Mouse (Mus musculus): ENCODE results near the gene Mpp4. TPM values are rescaled to one million over a fixed set of nuclear protein-coding genes. Genes with fewer than 3 reads are reported as not detected.

The Mpp4 gene
- polyA plus RNA-seq, 1 experiment from 2014 or later: 0.61 TPM

DNA sequence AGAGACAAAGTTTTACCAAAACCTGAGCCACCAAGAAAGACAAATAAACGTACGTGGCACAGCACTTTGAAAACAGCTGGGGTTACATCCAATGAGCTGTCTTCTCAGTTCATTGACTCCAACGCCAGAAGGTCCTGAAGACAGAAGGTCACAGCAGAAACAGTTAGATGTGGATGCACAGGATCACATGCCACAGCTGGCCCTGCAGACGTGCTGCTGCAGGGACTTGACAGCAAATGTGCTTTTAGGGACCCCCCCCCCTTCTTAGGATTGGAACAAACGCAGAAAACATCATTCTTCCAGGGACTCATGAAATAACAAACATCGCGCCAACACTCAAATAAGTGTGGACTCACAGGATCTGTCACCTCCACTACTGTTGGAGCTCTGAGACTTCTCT is 34.3 kb downstream of the Mpp4 start:
- Histone ChIP-seq H3K36me3 (ENCODE audit: control insufficient read depth, insufficient read depth, low read length) (no peaks in the 10 kb centered on the region), H3K27me3 (replicated peaks; ENCODE audit: control insufficient read depth, insufficient read depth, low read length) (no peaks in the 10 kb centered on the region), H3K27ac (ENCODE audit: low read depth, low read length) (no peak overlapping the region), H3K4me1 (ENCODE audit: control insufficient read depth, insufficient read depth, low read depth, low read length) (no peaks in the 10 kb centered on the region), H3K9me3 (ENCODE audit: control insufficient read depth, low read length) (no peaks in the 10 kb centered on the region), H3K9ac (ENCODE audit: low read depth, low read length) (no peak overlapping the region), H3K4me3 (ENCODE audit: low read length) (no peak overlapping the region), H3K4me2 (ENCODE audit: low read length) (no peak overlapping the region)
- ATAC-seq: no peak
- whole genome bisulfite sequencing: 72% methylated on average over 7 of the region's 7 CpGs

DNA sequence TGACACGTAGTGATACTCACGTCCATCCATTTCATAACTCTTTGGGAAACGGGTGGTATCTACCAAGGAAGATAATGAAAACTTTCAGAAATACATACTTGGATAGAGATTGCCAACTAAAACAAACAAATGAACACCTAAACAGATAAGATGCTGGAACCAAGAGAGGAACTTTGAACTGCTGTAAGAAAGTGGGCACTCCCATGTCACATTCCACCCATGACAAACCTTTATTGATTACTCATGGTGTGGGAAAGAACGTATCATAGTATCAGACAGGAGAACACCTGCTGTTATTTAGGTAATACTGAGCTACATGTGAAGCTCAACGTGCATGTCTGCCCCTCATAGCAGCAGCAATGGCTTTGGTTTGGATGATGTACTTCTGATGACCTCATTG is 37.6 kb downstream of the Mpp4 start:
- H3K36me3 ChIP-seq (ENCODE audit: control insufficient read depth, insufficient read depth, low read length): no peaks in the 10 kb centered on the region
- ATAC-seq: no peak
- no peak overlapping the region for H3K27ac ChIP-seq (ENCODE audit: low read depth, low read length)
- no peaks in the 10 kb centered on the region for H3K9me3 ChIP-seq (ENCODE audit: control insufficient read depth, low read length)
- H3K4me3 ChIP-seq (ENCODE audit: low read length): no peak overlapping the region
- no peaks in the 10 kb centered on the region for H3K4me1 ChIP-seq (ENCODE audit: control insufficient read depth, insufficient read depth, low read depth, low read length)
- H3K27me3 ChIP-seq (replicated peaks; ENCODE audit: control insufficient read depth, insufficient read depth, low read length): no peaks in the 10 kb centered on the region
- WGBS: 76% methylated on average over 5 of the region's 5 CpGs
- no peak overlapping the region for H3K9ac ChIP-seq (ENCODE audit: low read depth, low read length)
- H3K4me2 ChIP-seq (ENCODE audit: low read length): no peak overlapping the region

DNA sequence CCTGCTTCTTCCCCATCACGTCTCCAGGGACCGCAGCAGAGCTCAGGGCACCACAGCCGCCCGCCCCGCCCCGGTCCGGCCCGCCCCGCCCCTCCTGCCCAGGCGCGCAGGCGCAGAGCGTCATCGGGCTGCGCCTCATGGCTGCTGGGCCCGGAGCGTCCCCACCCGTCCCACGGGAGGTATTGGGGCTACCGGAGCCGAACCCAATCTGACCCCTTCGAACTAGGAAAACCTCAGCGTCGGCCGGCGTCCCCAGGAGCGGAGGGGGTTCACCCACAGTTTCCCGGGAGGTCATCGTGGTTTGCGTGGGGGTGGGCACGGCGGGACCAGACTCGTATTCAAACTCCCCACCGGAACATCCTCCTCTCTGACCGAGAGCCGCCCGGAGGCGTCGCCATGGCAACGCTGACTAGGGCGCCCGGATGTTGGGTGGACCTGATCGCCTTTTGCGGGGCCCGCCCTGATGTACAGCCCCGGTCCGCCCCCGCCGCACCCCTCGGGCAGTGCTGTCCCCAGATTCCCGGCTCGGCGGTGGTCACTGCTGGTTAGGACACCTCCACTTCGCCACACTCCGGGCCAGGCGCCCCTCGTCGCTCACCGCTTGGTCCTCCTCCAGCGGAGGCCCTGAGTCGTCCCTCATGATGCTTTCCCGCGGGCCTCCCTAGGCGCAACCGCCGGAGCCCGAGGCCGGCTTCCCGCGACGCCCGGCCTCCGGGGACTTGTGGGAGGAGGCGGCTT is 43.3 kb downstream of the Mpp4 start, which contains the start of gene Tmem237:
Tmem237 (minus strand) TSS at position 689 of the 738 bp plus-strand sequence.
- H3K4me2 ChIP-seq (ENCODE audit: low read length): peak within 1 kb of the TSS; percentile 93
- H3K4me3 ChIP-seq (ENCODE audit: low read length): peak within 1 kb of the TSS; percentile 80
- H3K27me3 ChIP-seq (replicated peaks; ENCODE audit: control insufficient read depth, insufficient read depth, low read length): no peaks in the 10 kb centered on the region
- peak within 1 kb of the TSS; percentile 96 for H3K27ac ChIP-seq (ENCODE audit: low read depth, low read length)
- ATAC-seq: peak; percentile 99
- no peaks in the 10 kb centered on the region; the same call in none of the 2 replicates for H3K36me3 ChIP-seq (ENCODE audit: control insufficient read depth, insufficient read depth, low read length)
- H3K9ac ChIP-seq (ENCODE audit: low read depth, low read length): peak within 1 kb of the TSS; percentile 97
- peaks cover 6% of the 10 kb centered on the region for H3K4me1 ChIP-seq (ENCODE audit: control insufficient read depth, insufficient read depth, low read depth, low read length)
- H3K9me3 ChIP-seq (ENCODE audit: control insufficient read depth, low read length): no peaks in the 10 kb centered on the region
- under 1% methylated on average over 69 of the region's 74 CpGs for WGBS

DNA sequence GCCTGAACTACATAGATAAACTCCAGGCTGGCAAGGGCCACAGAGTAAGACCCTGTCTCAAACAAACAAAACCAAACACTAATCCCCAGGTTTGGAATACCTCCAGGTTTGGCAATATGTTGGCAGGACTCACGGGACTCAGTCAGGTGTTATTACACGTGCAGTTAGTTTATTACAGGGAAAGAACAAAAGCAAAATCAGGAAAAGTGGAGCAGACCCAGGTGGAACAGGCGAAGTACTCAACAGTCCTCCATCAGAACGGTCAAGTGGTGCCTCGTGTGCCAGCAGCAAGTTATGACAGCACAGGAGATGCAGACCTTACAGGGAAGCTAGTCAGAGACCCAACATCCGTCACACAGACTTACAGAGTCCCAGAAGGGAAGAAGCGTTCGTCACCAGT is 52.7 kb downstream of the Mpp4 start:
- WGBS: 88% methylated on average over 8 of the region's 8 CpGs

DNA sequence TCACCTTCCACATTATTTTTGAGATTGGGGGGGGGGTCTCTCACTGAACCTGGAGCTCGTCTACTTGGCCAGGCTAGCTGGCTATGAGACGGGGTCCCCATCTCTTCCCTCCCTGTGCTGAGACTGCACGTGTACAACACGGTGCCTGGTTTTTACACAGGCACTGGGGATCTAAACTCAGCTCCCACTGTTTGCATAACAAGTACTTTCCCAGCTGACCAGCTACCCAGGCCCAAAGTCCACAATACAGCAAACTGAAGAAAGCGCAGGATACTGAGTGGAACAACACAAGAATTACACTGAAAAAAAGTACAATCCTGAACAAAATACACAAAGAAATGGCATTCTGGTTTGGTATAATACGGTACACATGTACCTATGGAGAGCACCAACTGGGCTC is 61.1 kb downstream of the Mpp4 start:
- Histone ChIP-seq H3K4me2 (ENCODE audit: low read length) (no peak overlapping the region), H3K27me3 (replicated peaks; ENCODE audit: control insufficient read depth, insufficient read depth, low read length) (no peaks in the 10 kb centered on the region), H3K4me1 (ENCODE audit: control insufficient read depth, insufficient read depth, low read depth, low read length) (no peaks in the 10 kb centered on the region), H3K36me3 (ENCODE audit: control insufficient read depth, insufficient read depth, low read length) (peaks cover 13% of the 10 kb centered on the region), H3K27ac (ENCODE audit: low read depth, low read length) (no peak overlapping the region), H3K9ac (ENCODE audit: low read depth, low read length) (no peak overlapping the region), H3K4me3 (ENCODE audit: low read length) (no peak overlapping the region), H3K9me3 (ENCODE audit: control insufficient read depth, low read length) (no peaks in the 10 kb centered on the region)
- 94% methylated on average over 6 of the region's 6 CpGs for WGBS
- ATAC-seq: no peak

More for the DNA sequence above, 52.7 kb downstream of the Mpp4 start:
- no peak overlapping the region for H3K9ac ChIP-seq (ENCODE audit: low read depth, low read length)
- ATAC-seq: no peak
- H3K4me2 ChIP-seq (ENCODE audit: low read length): no peak overlapping the region
- H3K27ac ChIP-seq (ENCODE audit: low read depth, low read length): no peak overlapping the region
- peaks cover 37% of the 10 kb centered on the region for H3K36me3 ChIP-seq (ENCODE audit: control insufficient read depth, insufficient read depth, low read length)
- no peaks in the 10 kb centered on the region for H3K27me3 ChIP-seq (replicated peaks; ENCODE audit: control insufficient read depth, insufficient read depth, low read length)
- no peaks in the 10 kb centered on the region for H3K9me3 ChIP-seq (ENCODE audit: control insufficient read depth, low read length)
- H3K4me1 ChIP-seq (ENCODE audit: control insufficient read depth, insufficient read depth, low read depth, low read length): no peaks in the 10 kb centered on the region
- no peak overlapping the region for H3K4me3 ChIP-seq (ENCODE audit: low read length)

DNA sequence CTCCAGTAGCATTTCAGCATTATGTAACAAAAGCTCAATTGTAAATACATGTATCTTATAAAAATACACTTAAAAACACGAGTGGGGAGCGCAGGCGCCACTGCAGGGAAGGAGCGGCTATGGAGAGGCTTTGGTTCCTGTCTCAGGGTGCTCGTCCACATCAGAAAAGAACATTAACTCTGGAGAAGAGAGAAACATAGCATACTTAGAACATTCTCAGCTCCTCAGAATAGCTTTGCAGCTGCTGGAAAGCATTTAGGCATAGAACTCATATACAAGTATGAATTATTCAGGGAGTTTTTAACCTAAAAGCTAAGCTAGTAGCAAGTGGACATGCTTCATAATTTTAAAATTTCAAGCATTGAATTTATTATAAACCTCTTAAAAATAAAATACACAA is 62.2 kb downstream of the Mpp4 start:
- no peaks in the 10 kb centered on the region for H3K4me1 ChIP-seq (ENCODE audit: control insufficient read depth, insufficient read depth, low read depth, low read length)
- H3K9ac ChIP-seq (ENCODE audit: low read depth, low read length): no peak overlapping the region
- no peaks in the 10 kb centered on the region for H3K27me3 ChIP-seq (replicated peaks; ENCODE audit: control insufficient read depth, insufficient read depth, low read length)
- no peak overlapping the region for H3K27ac ChIP-seq (ENCODE audit: low read depth, low read length)
- H3K4me3 ChIP-seq (ENCODE audit: low read length): no peak overlapping the region
- no peak for ATAC-seq
- no peaks in the 10 kb centered on the region for H3K9me3 ChIP-seq (ENCODE audit: control insufficient read depth, low read length)
- H3K4me2 ChIP-seq (ENCODE audit: low read length): no peak overlapping the region
- 90% methylated on average over 5 of the region's 5 CpGs for WGBS
- peaks cover 7% of the 10 kb centered on the region for H3K36me3 ChIP-seq (ENCODE audit: control insufficient read depth, insufficient read depth, low read length)

DNA sequence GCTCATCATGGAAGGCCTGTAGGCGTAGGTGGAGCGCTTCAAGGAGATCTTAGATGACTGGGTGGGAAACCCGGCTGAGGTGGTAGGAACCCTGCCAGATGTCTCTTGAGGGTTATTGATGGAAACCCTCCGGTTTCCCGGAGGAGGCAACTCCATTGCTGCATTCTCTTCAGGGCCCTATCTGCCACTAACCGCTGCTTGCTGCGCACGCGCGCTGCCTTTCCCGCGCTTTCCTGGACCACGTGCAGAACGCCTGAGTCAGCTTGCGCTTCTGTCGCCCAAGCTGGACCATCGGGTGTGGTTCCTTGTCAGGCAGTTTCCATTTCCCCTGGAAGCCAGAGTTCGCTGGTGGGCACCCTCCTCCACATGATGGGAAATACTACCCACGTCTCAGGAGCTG is 68.5 kb downstream of the Mpp4 start, which contains the start of gene C2cd6:
C2cd6 (minus strand) TSS at position 196 of the 400 bp plus-strand sequence.
- no peak within 1 kb of the TSS for H3K4me3 ChIP-seq (ENCODE audit: low read length)
- H3K36me3 ChIP-seq (ENCODE audit: control insufficient read depth, insufficient read depth, low read length): no peaks in the 10 kb centered on the region
- H3K9ac ChIP-seq (ENCODE audit: low read depth, low read length): no peak within 1 kb of the TSS
- no peaks in the 10 kb centered on the region for H3K4me1 ChIP-seq (ENCODE audit: control insufficient read depth, insufficient read depth, low read depth, low read length)
- no peak within 1 kb of the TSS for H3K27ac ChIP-seq (ENCODE audit: low read depth, low read length)
- no peak within 1 kb of the TSS for H3K4me2 ChIP-seq (ENCODE audit: low read length)
- no peak for ATAC-seq
- WGBS: 94% methylated on average over 19 of the region's 19 CpGs
- H3K27me3 ChIP-seq (replicated peaks; ENCODE audit: control insufficient read depth, insufficient read depth, low read length): no peaks in the 10 kb centered on the region
- H3K9me3 ChIP-seq (ENCODE audit: control insufficient read depth, low read length): no peaks in the 10 kb centered on the region

Other genes starting within 250 kb of the Mpp4 start
- 15.0 and 18.7 TPM in 2 replicates for gene Trak2, start 190.0 kb downstream of the Mpp4 start, polyA plus RNA-seq (2015; fragmentation: Nextera tagmentation; extraction: Ambion mirVana)
- 106 and 108 TPM in 2 replicates for gene Stradb, start 189.9 kb downstream of the Mpp4 start, polyA plus RNA-seq (2015; fragmentation: Nextera tagmentation; extraction: Ambion mirVana)
- gene C2cd6, start 68.5 kb downstream of the Mpp4 start, polyA plus RNA-seq (2015; fragmentation: Nextera tagmentation; extraction: Ambion mirVana): not detected in 2 replicates
- gene Tmem237, start 43.0 kb downstream of the Mpp4 start, polyA plus RNA-seq (2015; fragmentation: Nextera tagmentation; extraction: Ambion mirVana): 44.2 and 51.0 TPM in 2 replicates
- gene Als2, start 73.8 kb upstream of the Mpp4 start, polyA plus RNA-seq (2015; fragmentation: Nextera tagmentation; extraction: Ambion mirVana): 16.9 and 21.1 TPM in 2 replicates
- 1.4 and 2.0 TPM in 2 replicates for gene Cdk15, start 93.5 kb upstream of the Mpp4 start, polyA plus RNA-seq (2015; fragmentation: Nextera tagmentation; extraction: Ambion mirVana)